Mouse (Mus musculus): ENCODE measurements around the gene 1700011L22Rik.

1700011L22Rik gene

GRCm38 (mm10) chr8:79229266-79229888 is 19.0 kb downstream of the 1700011L22Rik start:
- no peak for DNase-seq

DNA sequence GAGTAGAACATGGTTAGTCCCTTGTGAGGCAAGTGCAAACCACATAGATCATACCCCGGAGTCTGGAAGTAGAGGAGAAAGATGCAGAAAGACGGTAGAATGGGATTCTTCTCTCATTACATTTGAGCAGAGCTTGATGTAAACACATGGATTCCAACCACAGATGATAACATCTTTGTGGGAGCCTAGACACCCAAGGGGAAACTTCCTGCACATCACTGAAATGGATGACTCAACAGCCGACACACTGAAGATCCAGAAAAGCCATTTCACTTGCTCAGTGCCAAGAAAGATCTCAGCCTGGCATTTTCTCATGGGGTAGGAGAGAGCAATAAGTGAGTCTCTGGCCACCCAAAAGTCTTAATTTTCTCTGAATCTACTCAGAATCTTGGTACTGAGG is 20.5 kb downstream of the 1700011L22Rik start:
- no peak for DNase-seq

GRCm38 (mm10) chr8:79227194-79227593 is 21.2 kb downstream of the 1700011L22Rik start:
- no peak for DNase-seq

DNA sequence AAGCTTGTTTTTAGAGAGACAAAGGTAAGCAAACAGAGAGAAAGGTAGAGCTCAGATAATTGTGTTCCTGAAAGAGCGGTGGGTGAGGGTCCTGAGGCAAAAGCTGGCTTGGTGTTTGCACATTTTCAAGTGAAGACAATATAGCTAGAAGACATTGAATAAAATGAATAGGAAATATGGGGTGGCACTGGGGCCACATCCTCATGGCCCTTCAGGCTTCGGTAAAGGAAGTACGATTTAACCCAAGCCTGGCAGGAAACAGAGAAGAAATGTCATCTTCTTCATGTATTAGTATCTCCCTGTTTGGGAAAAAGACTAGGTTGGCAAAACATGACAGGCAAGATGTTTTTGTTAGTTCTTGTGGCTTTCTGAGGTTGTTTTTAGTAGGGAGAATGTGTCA is 22.3 kb downstream of the 1700011L22Rik start:
- no peak for DNase-seq

DNA sequence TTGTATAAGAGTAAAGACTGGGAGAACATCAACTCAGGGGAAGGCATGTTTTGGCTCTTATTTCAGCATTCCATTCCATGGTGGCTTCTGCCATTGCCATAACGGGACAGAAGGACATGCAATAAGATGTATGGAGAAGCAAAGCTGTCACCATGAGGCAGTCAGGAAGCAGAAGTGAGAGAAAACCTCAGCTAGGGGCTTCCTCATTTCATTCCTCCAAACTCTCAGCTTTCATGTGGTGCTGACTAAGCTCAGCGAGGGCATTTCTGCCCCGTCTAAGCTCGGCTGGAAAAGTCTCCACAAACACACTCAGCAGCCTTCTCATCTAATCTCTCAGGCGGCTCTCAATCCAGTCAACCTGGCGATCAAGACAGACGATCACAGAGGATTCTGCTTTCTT is 22.8 kb downstream of the 1700011L22Rik start:
- no peak for DNase-seq

- DNase-seq = no peak
Observed at GRCm38 (mm10) chr8:79224363-79224762, 24.0 kb downstream of the 1700011L22Rik start.

GRCm38 (mm10) chr8:79222752-79223141 is 25.6 kb downstream of the 1700011L22Rik start:
- DNase-seq = no peak

DNA sequence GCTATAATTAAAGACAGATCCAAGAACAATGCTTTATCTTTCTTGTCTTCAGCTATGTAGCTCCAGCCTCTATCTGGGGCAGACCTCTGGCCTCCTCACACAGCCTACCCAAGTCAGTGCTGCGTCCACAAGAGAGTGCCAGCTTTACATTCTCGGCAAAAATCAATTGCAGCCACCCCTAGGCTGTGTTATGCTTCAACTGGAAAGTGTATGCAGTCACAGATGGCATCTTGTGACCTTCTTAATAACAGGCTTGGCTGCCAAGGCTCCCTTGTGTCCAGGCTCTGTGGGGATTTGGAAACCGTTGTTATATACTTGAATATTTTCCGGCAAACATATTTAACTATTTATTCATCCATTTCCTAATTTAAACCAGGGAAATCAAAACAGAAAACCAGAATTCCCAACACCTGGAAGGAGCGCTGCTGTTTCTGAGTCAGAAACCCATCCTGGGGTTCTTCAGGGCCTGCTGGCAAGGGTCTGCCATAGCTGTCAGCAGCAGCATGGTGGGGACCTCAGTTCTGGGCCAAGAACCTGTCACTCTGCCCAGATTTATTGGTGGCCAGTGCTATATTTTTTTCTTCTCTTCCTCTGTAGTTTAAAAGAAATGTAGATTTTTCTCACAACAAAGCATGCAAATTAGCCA is 26.1 kb downstream of the 1700011L22Rik start:
- no peak for DNase-seq

GRCm38 (mm10) chr8:79211630-79212029 is 36.7 kb downstream of the 1700011L22Rik start:
- DNase-seq = no peak

DNA sequence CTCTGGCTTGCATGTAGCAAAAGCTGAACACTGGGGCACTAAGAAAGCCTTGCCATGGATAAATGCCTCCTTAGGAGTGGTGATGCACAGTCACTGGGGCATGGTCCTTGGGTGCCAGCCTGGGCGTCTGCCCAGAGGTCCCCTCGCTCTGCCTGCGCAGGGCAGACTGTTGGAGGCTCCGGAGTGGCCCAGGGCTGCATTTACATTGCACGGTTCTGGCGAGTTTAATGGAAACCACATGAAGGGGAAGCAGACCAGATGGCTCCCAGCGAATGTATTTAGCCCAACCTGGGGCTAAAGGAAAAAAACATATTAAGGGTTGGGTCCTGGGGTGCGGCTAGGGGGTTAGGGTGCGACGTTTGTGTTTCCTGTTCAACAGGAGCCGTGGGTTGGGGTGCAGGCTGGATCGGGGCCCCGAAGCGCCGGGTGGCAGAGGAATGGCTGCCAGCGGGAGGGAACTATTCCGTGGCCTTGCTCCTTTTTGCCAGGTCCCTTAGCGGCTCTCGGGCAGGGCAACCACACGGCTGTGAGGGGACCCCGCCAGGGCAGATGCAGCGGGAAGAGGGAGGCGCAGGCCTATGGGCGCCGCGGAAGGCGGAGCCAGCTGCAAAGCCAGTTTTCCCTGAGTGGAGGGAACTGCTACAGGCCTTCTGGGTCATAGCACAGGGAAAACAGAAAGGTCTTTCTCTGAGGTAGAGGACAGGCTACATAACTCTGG is 38.6 kb downstream of the 1700011L22Rik start:
- DNase-seq = peak; percentile 58 to 63

DNA sequence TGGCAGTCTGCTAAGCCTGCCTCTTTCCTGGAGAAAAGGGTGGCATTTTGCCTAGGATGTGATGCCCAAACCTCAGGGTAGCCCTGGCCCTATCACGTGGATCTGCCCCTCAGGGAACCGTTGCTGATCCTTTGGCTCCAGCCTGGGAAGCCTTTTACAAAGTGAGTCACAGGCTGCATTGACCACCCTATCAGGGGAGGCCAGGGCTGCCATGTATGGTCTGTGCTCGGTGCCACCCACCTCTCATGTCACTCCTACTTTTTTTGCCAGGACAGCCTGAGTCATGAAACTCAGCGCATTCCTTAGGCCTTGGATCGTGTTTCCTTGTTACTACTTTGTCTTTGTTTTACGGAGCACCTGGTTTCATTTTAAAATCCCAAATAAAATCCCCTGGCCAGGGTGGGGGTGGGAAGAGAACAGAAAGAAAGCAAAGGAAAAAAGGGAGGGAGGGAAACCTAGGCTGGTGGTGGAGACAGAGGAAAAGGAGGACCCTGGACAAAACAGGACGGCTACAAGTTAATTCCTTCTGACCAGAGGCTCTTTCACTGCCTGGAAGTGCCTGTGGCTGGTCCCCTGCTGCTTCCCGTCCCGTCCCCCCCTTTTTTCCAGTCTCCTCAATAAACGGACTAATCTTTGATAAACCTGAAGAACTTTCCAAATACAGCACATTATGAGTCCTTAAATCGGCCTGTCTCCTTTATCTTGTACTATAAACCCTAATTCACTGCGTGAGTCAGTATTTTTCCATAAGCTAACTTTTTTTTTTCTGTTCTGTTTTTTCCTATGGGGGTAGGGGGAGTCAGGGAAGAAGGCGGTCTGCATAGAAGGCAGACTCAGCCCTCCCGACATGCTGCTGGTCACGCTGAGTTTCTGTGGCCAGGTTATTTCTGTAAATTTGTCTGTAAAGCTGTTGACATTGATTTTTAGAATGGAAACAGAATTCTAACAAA is 39.4 kb downstream of the 1700011L22Rik start:
- peak; percentile 13 to 47 for DNase-seq

GRCm38 (mm10) chr8:79208181-79208580 is 40.2 kb downstream of the 1700011L22Rik start:
- DNase-seq = no peak

- peak in 1 of 2 experiments; percentile 15 for DNase-seq
Observed at GRCm38 (mm10) chr8:79206895-79207294, 41.5 kb downstream of the 1700011L22Rik start.

- no peak for DNase-seq
Observed at GRCm38 (mm10) chr8:79201446-79202147, 46.8 kb downstream of the 1700011L22Rik start.

- no peak for DNase-seq
Observed at GRCm38 (mm10) chr8:79198675-79199074, 49.7 kb downstream of the 1700011L22Rik start.

- DNase-seq = no peak
Observed at GRCm38 (mm10) chr8:79196481-79196880, 51.9 kb downstream of the 1700011L22Rik start.

DNA sequence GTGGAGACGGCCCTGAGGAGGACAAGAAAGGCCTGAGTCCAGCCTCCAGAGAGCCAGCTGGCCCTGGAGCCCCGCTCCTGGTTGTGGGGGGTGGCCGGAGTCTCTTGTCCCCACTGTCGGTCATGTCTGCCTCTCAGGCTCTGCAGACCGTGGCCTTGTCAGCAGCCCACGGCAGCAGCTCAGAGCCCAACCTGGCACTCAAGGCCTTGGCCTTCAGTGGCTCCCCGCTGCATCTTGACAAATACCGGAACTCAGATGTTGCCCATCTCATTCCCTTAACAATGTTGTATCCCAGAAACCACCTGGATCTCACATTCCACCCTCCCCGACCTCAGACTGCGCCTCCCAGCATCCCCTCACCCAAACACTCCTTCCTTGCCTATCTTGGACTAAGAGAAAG is 58.3 kb downstream of the 1700011L22Rik start:
- no peak for DNase-seq

DNA sequence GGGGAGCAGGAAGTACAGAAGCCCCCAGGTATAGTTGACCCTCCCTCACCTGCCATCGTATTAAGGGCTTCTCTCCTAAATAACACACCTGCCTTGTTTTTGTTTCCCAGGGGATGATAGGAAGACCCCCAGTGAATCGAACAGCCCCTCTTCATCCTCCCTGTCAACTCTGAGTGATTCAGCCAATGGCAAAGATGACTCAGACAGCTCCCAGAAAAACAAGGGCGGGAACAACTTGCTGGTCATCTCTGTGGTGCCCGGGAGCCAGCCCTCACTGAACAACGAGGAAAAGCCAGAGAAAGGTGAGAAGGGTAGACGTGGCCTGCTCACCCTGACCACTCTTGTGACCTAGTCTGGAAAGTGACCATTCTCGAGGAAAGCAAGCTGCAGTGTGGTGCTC is 62.9 kb downstream of the 1700011L22Rik start:
- no peak for DNase-seq

DNA sequence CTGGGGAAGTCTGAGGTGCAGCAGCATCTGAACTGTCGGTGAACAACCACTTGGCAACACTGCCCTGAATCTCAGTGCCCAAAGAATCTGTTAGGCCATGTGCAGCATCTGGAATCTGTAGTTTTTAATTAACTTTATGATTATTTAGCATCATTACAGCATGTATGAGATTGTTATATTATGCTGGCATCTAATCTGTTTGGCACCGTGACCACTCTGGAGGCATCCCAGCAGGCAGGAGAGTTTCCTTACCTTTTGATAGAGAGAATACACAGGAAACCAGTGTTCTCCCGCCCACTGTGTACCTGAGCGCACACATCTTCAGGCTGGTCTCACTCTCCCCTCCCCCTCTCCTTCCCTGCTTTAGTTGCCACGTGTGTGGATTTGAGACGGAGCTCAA is 68.7 kb downstream of the 1700011L22Rik start:
- no peak for DNase-seq

DNA sequence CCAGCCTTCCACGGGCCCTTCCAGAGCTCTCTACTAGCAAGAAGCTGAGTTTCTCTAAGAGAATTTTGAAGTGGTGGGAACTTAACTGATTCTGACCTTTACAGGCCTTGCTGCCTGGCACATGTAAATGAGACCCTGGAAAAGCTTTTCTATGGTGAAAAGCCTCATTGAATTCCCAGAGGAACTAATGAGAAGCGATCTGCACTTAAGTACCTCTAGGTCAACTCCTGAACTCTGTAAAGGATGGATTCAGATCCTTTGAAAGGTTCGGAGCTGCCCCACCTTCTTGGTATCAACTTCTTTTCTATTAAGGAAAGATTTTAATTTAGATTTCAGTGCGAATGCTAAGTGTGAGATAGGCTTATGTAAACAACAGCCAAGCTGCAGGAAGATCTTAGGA is 72.4 kb downstream of the 1700011L22Rik start:
- DNase-seq = no peak

- DNase-seq = no peak
Observed at GRCm38 (mm10) chr8:79173606-79174005, 74.8 kb downstream of the 1700011L22Rik start.

GRCm38 (mm10) chr8:79165276-79165675 is 83.1 kb downstream of the 1700011L22Rik start:
- DNase-seq = no peak

Measured in lung, postnatal 4 days (tissue).